ENCODE assay signal across 20 mouse cellular contexts in the genomic region with DNA sequence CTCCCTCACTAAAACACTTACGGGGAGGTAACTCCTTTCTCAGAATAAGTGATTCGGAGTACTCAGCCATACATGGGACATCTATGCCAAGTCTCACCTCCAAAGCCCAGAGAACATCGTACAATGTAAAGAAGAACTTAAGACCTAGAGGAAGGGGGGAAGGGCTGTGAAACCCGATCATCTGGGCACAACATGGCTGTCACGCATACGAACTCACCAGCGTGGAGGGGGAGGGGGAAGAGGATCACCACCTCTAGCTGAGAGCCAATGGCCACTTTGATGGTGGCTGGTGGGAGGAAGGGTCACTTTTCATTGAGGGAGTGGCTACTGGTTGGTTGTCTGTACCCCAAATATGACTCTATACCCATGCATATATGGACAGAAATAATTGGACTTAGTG.
DNase-seq lines count a peak whose midpoint lies in the region; ATAC-seq and TF ChIP-seq lines count a peak whose summit lies in the region.
"Had no signal": no experiment of that assay in that cellular context is flagged by ENCODE, and none has a peak within 500 bp of the region (broad histone marks: within the 10 kb centered on the region; RNA-seq: fewer than 3 reads in every experiment).

No protein-coding gene starts in this region.

- H3K9ac ChIP-seq in ES-Bruce4 (ENCODE audit: low read depth, poor library complexity, severe bottlenecking): no peak overlapping the region
- H3K9ac ChIP-seq in liver, embryonic 11.5 days (ENCODE audit: low read depth, low read length): no peak overlapping the region
- H3K9ac ChIP-seq: embryonic facial prominence, embryonic 12.5 days; forebrain, embryonic 13.5 days; forebrain, embryonic 15.5 days; forebrain, postnatal 0 days had no signal

- 0 out of 2 replicates have a peak, but pooled peaks have one; percentile 16 for TF ChIP-seq EP300 in ES-Bruce4 (IDR thresholded peaks at IDR 0.05; ENCODE audit: insufficient read depth, low read depth, low read length)

- H3K27ac ChIP-seq in ES-Bruce4 (ENCODE audit: insufficient read depth, low read length): peak overlapping the region; percentile 71
- no peak overlapping the region for H3K27ac ChIP-seq in liver, embryonic 11.5 days (ENCODE audit: low read depth, low read length)
- H3K27ac ChIP-seq: embryonic facial prominence, embryonic 10.5 days; embryonic facial prominence, embryonic 12.5 days; forebrain, embryonic 13.5 days; forebrain, embryonic 15.5 days had no signal

- no peak for TF ChIP-seq CTCF in ES-Bruce4 (IDR thresholded peaks at IDR 0.05; ENCODE audit: low read depth, low read length)

- H3K27me3 ChIP-seq in ES-Bruce4 (ENCODE audit: control insufficient read depth, insufficient read depth, low read length, poor library complexity, severe bottlenecking): no peaks in the 10 kb centered on the region
- H3K27me3 ChIP-seq in liver, embryonic 11.5 days (replicated peaks; ENCODE audit: control insufficient read depth, insufficient read depth, low read length): no peaks in the 10 kb centered on the region
- H3K27me3 ChIP-seq: embryonic facial prominence, embryonic 12.5 days; forebrain, embryonic 13.5 days; forebrain, embryonic 15.5 days had no signal

- WGBS in liver, embryonic 11.5 days: 89% methylated on average over 7 of the region's 7 CpGs

- H3K36me3 ChIP-seq in ES-Bruce4 (ENCODE audit: control insufficient read depth, insufficient read depth, low read length, poor library complexity, severe bottlenecking): no peaks in the 10 kb centered on the region
- no peaks in the 10 kb centered on the region for H3K36me3 ChIP-seq in liver, embryonic 11.5 days (ENCODE audit: control insufficient read depth, insufficient read depth, low read length)
- H3K36me3 ChIP-seq: forebrain, embryonic 15.5 days; G1E had no signal

- H3K9me3 ChIP-seq in ES-Bruce4 (replicated peaks; ENCODE audit: control insufficient read depth, insufficient read depth, low read length, poor library complexity, severe bottlenecking): peaks cover 25% of the 10 kb centered on the region
- H3K9me3 ChIP-seq in liver, embryonic 11.5 days (ENCODE audit: control insufficient read depth, low read length): 0 out of 2 replicates have a peak, but pooled peaks cover 2% of the 10 kb centered on the region
- H3K9me3 ChIP-seq: embryonic facial prominence, embryonic 12.5 days; forebrain, embryonic 13.5 days; forebrain, embryonic 15.5 days had no signal

- H3K4me2 ChIP-seq in liver, embryonic 11.5 days: no peak overlapping the region
- H3K4me2 ChIP-seq: embryonic facial prominence, embryonic 12.5 days; forebrain, embryonic 13.5 days; forebrain, embryonic 15.5 days had no signal

- peaks cover 2% of the 10 kb centered on the region for H3K4me1 ChIP-seq in ES-Bruce4 (ENCODE audit: control insufficient read depth, insufficient read depth, low read length)
- no peaks in the 10 kb centered on the region for H3K4me1 ChIP-seq in liver, embryonic 11.5 days (replicated peaks; ENCODE audit: control insufficient read depth, insufficient read depth, low read length)

- ATAC-seq in liver, embryonic 11.5 days (replicated peaks; ENCODE audit: low FRiP score): no peak
- ATAC-seq: forebrain, embryonic 13.5 days; forebrain, embryonic 15.5 days; forebrain, postnatal 0 days had no signal

- peak; percentile 74 for DNase-seq in ES-CJ7 (ENCODE audit: low read depth, low spot score)
- DNase-seq in R1 (ENCODE audit: low read depth, low spot score): peak; percentile 46
- DNase-seq in Muller cell, postnatal 12 days (ENCODE audit: inconsistent ontology term): no peak
- DNase-seq in liver, embryonic 11.5 days (ENCODE audit: low spot score): no peak
- no peak for DNase-seq in left cerebral cortex, adult 18-20 months (ENCODE audit: low spot score in 2 of 2)
- DNase-seq: adrenal gland, adult 2 months; adrenal gland, postnatal 10 days; adrenal gland, postnatal 25 days; cerebellum, adult 11 months; cerebellum, adult 18-20 months; cerebellum, adult 8-10 months; cerebellum, adult 9-11 months; cerebellum, postnatal 25 days; forebrain, postnatal 0 days had no signal

- no peak for TF ChIP-seq POLR2A in ES-Bruce4 (IDR thresholded peaks at IDR 0.05; ENCODE audit: insufficient read depth, low read length)

- H3K4me3 ChIP-seq in ES-Bruce4 (ENCODE audit: low read depth, low read length): no peak overlapping the region
- no peak overlapping the region for H3K4me3 ChIP-seq in liver, embryonic 11.5 days (ENCODE audit: low read depth, low read length)
- H3K4me3 ChIP-seq: embryonic facial prominence, embryonic 10.5 days; embryonic facial prominence, embryonic 12.5 days; forebrain, embryonic 13.5 days; forebrain, embryonic 15.5 days had no signal

Comparison
In these comparisons a context has a peak if more than half of its experiments do, and no peak if none do; other contexts are left out.
1. DNase-seq: peak in ES-CJ7 (single experiment) and R1 (single experiment); none in Muller cell, postnatal 12 days (single experiment), liver, embryonic 11.5 days (single experiment) and left cerebral cortex, adult 18-20 months (0 of 2).